Mouse (Mus musculus): ENCODE measurements around the gene Paxbp1.

- no peak for TF ChIP-seq CHD2 (IDR thresholded peaks at IDR 0.05; ENCODE audit: low read depth, low read length)
- no peak for TF ChIP-seq ZNF384 (IDR thresholded peaks at IDR 0.05; ENCODE audit: low read depth, low read length)
- TF ChIP-seq ZC3H11A (IDR thresholded peaks at IDR 0.05; ENCODE audit: borderline replicate concordance, low read depth, low read length), result no peak
Observed at GRCm38 (mm10) chr16:91019476-91019875, 24.9 kb downstream of the Paxbp1 start.
